Mouse (Mus musculus) liver, embryonic 14.5 days (tissue): ENCODE results near the gene Gadd45gip1.

Source experiments
- CTCF ChIP-seq: IDR thresholded peaks from 2 replicates; pipeline ENCODE4 v1.5.1; 2016; ENCODE audit warnings: antibody characterized with exemption, low read depth, control low read depth
- EP300 ChIP-seq: IDR thresholded peaks from 2 replicates; pipeline ENCODE4 v1.6.1; 2016; ENCODE audit warnings: antibody characterized with exemption, low read depth

DNA sequence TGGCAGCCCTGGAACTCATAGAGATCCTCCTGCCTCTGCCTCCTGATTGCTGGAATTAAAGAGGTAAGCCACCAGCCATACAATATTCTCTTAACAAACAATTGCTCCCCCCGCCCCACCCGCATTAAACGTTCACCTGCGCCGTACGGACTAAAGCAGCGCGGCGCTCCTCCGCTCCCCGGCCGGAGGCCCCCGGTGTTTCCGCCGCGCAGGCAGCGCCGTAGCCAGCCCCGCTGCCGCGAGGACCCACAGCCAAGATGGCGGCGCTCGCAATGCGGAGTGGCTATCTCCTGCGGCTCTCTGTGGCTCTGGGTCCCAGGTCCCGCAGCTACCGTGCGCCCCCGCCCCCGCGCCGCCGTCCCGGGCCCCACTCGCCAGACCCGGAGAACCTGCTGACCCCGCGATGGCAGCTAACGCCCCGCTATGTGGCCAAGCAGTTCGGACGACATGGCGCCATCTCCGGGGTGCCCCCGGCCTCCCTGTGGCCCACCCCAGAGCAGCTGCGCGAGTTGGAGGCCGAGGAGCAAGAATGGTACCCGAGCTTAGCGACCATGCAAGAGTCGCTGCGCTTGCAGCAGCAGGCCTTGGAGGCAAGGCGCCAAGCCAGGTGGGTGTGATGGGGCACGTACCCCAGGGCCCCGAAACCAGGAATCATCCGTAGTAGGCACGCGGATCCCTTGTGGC, 854 bp downstream of the Gadd45gip1 start:
- TF ChIP-seq EP300 = 0 out of 2 replicates have a peak, but pooled peaks have one; percentile 26
- TF ChIP-seq CTCF = no peak
